Mouse (Mus musculus): ENCODE measurements around the gene Ednrb.

DNA sequence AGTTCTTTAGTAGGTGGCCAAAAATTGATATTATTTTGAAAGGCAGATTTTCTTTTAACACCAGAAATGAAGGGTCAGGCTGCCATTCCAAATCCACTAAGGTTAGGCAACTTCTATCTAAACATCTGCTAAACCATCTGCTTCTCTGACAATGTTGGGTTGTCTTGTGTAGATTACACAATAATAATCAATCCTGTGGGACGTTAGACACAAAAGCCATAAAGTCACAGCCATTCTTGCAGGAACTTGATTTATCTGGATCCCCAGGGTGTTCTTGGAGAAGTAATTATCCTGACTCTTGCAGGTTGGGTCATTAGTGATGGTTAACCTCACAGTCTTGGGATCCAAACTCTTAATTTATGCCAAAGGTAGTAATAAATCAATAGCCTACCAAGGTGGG is 21.6 kb downstream of the Ednrb start:
- TF ChIP-seq POLR2A (IDR thresholded peaks at IDR 0.05; ENCODE audit: low read depth, low read length) (no peak), CTCF (IDR thresholded peaks at IDR 0.05; ENCODE audit: borderline replicate concordance, insufficient read depth, low read length) (no peak)
